Mouse (Mus musculus): ENCODE results near the gene Pskh1. TPM values are rescaled to one million over a fixed set of nuclear protein-coding genes. Genes with fewer than 3 reads are reported as not detected.

Pskh1 gene
- total RNA-seq (2021): 10 to 100 TPM in 1 of 2 experiments, 1 to 10 TPM in 1; 8.6 to 10.1 TPM

DNA sequence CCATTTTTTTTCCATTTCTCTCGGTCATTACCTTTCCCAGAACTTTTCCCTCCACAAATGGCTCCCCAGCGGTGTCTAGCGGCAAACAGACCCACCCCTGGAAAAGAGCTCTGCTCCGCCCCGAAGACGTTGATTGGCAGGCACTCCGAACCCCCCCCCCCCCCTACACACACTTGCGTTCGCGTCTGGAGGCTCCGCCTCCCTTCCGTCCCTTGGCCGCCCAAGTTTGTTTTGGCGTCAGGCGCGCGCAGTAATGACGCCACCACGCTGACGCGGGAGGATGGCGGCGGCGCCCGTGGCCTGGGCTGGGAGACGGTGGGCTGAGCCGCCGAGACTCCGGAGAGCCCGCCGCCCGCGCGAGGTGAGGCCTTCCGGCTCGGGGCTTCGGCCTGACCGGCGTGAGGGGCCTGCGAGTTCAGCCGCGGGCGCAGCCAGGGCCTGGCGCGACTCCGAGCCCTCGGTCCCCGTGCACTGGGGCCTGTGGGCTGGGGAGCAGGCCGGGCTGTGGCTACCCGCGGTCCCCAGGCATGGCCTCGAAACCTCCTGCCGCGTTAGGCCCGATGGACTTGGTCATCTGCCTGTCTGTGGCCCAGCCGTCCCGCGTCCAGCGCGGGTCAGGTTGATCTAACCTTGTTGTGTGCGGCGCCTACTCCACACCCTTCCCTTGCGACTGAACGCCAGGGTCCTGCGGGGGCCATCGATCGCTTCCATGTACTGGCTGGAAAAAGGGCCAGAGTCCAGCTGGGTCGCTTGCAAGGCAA lies at the start of gene Pskh1:
TSS of gene Pskh1 (plus strand) at position 262 of the 761 bp plus-strand sequence.
- peak; percentile 94 for DNase-seq
- intact Hi-C loops (cut with DNase I): no loop called here

GRCm38 (mm10) chr8:105850611-105851010 lies 49.6 kb upstream of the Pskh1 start:
- intact Hi-C loops (cut with DNase I): no loop called here
- no peak for DNase-seq

DNA sequence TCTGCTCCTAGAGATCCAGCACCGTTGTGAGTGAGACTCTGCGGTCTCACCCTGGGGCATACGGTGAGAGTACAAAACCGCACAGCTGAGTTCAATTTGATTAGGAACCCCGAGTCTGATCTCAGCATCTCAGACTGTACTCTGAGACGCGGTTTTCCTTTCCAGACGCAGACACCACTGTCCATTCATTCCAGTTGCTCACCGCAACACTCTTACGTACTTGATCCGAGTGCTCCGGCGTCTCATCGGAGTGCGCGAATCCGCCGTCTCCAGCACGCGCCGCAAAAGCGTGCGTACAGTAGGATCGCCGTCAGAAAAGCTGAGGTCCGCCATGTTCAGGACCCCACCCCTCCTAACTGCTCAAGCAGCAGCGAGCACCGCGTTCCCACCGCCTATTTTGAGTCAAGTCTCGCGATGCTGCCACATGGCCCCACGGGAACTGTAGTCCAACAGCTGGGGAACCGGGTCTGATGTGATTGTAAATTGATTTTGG lies 48.5 kb upstream of the Pskh1 start:
- intact Hi-C loops (cut with DNase I): no loop called here
- peak; percentile 95 for DNase-seq

DNA sequence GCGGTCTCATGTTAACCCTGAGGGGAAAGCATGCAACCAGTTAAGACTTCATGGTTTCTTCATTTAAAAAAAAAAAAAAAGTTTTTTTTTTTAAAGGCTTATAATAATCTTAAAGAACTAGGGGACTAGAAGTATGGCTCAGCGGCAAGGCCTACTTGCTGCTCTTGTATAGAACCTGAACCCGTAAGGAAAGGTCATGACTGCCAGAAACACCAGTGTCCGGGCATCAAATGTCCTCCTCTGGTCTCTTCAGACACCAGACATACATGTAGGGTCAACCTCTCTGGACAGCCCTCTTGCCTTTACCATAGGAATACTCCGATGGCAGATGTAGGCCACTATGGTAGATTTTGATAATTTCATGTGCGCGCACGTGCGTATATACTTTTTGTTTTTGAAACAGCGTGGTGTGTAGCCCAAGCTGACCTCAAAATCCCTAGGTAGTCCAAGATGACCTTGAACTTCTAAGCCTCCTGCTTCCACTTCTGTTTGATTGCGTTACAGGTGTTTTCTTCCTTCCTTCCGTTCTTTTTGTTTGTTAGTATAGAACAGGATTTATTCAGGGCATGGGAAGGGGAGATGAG lies 48.0 kb upstream of the Pskh1 start:
- intact Hi-C loops (cut with DNase I): no loop called here
- no peak for DNase-seq

DNA sequence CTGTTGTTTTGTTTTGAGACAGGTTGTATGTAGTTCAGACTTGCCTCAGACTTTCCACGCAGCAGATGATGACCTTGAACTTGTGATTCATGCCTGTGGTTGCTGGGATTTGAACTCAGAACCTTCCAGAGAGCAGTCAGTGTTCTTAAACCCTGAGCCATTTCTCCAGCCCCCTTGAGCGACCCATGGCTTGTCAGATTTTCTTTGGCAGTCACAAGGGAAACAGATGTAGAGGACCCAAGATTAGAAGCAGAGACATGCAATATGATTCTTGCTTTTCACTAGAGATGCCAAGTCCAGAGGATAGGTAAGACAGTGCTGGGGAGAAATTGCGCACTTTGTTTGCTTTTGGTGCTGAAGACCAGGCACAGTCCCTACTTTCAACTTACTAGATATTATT lies 47.1 kb upstream of the Pskh1 start, which contains the start of gene Cenpt:
TSS of gene Cenpt (minus strand) at position 101 of the 400 bp plus-strand sequence.
- no peak for DNase-seq
- intact Hi-C loops (cut with DNase I): no loop called here

- no peak for DNase-seq
- intact Hi-C loops (cut with DNase I): no loop called here
Measured at GRCm38 (mm10) chr8:105854303-105854702, 45.9 kb upstream of the Pskh1 start.

DNA sequence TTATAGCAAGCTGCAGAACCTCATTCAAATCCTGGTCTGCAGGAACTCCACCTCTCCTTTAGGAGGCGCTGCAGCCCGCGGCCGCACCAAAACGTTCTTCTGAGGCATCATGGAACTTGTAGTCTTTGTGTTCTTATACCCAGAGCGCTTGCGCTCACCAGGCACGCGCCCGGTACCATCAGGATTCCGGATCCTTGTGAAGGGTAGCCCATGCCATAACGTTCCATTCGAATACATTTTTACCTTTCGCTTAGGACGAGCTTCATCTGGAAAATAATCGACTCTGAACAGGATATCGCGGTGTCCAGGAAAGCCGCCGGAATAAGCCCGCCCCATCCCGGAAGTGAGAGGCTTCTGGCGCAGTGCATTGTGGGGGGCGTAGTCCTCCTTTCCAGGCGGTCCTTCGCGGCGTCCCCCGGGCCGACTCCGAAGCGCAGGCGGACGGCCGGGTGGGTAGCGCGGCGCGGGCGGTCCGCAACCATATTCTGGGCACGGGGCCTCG lies 45.5 kb upstream of the Pskh1 start, which contains the start of gene Thap11:
TSS of gene Thap11 (plus strand) at position 418 of the 502 bp plus-strand sequence.
- intact Hi-C loops (cut with DNase I): no loop called here
- peak; percentile 94 for DNase-seq

DNA sequence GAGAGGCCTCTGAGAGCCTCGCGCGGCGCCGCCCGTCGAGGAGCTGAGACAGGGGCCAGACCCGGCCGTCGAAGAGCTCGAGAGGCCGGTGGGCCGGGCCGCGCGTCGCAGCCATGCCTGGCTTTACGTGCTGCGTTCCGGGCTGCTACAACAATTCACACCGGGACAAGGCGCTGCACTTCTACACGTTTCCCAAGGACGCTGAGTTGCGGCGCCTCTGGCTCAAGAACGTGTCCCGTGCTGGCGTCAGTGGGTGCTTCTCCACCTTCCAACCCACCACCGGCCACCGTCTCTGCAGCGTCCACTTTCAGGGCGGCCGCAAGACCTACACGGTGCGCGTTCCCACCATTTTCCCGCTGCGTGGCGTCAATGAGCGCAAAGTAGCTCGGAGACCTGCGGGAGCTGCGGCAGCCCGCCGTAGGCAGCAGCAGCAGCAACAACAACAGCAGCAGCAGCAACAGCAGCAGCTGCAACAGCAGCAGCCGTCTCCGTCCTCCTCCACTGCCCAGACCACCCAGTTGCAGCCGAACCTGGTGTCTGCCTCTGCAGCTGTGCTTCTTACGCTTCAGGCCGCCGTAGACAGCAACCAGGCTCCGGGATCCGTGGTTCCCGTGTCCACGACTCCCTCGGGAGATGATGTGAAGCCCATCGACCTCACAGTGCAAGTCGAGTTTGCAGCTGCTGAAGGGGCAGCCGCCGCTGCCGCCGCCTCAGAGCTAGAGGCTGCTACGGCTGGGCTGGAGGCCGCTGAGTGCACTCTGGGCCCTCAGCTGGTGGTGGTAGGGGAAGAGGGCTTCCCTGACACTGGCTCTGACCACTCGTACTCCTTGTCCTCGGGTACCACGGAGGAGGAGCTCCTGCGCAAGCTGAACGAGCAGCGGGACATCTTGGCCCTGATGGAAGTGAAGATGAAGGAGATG lies 44.7 kb upstream of the Pskh1 start:
- peak; percentile 39 for DNase-seq
- intact Hi-C loops (cut with DNase I): no loop called here

DNA sequence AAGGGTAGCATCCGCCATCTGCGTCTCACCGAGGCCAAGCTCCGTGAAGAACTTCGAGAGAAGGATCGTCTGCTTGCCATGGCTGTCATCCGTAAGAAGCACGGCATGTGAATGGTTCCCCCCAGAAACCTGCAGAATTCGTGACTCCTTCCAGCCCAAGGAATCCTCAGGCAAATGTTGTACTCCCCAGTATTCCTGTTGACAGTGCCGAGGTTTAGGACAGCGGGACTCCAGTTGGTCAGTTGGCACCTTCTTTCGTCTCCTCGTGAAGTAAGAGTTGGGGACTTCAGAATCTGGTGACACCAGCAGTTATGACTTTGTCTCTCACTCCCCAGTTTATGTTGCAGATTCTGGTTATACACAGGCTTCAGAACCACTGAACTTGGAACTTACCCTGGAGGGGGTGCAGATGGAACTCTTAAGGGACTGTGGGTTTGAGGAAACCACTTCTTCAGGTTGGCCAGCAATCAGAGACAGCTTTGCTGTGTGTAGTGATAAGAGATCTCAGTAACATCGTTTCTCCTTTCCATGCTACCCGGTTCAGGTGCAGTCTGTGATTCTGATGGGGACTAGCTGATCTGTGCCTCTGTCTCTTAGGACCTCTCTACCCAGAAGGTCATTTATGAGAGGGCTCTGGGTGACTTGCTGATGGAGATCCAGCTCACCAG lies 43.9 kb upstream of the Pskh1 start:
- intact Hi-C loops (cut with DNase I): no loop called here
- DNase-seq: no peak

DNA sequence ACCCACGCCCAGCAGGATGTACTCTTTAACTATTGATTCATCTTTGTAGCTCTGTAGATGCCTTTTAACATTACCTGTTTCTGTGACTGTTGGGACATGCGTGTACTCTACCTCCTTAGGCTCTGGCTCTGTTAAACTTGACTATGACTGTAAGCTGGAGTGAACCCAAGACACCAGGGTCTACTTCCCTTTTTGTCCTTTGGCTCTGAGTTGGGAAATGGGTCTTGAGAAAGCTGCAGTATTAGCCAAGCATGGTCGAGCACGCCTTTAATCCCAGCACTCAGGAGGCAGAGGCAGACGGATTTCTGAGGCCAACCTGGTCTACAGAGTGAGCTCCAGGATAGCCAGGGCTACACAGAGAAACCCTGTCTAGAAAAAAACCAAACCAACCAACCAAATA lies 41.7 kb upstream of the Pskh1 start:
- intact Hi-C loops (cut with DNase I): no loop called here
- no peak for DNase-seq

GRCm38 (mm10) chr8:105859314-105859713 lies 40.9 kb upstream of the Pskh1 start:
- no peak for DNase-seq
- intact Hi-C loops (cut with DNase I): no loop called here

- DNase-seq: peak; percentile 97
- intact Hi-C loops (cut with DNase I): no loop called here
Measured at GRCm38 (mm10) chr8:105860143-105860981, 39.9 kb upstream of the Pskh1 start, which contains the start of gene Nutf2. Nutf2 (plus strand) TSS chr8:105860580.

DNA sequence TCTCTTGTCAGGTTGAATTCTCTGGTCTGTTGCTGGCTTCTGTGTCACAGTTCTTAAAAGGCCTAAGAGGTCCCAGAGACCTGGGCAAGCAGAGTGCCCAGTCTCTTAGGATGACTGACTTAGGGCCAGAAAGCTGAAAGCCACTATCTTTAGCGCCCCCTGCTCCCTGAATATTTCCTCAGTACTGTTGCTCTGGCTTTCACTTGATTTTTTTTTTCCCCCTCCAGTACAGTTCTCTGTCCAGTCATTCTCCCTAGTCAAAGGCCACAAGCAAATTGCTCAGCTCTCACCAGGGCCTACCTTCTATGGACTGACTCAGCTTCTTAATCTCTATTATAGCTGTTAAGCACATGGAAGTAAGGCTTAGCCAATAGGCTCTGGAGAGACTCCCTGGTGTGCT lies 38.3 kb upstream of the Pskh1 start:
- intact Hi-C loops (cut with DNase I): no loop called here
- no peak for DNase-seq

DNA sequence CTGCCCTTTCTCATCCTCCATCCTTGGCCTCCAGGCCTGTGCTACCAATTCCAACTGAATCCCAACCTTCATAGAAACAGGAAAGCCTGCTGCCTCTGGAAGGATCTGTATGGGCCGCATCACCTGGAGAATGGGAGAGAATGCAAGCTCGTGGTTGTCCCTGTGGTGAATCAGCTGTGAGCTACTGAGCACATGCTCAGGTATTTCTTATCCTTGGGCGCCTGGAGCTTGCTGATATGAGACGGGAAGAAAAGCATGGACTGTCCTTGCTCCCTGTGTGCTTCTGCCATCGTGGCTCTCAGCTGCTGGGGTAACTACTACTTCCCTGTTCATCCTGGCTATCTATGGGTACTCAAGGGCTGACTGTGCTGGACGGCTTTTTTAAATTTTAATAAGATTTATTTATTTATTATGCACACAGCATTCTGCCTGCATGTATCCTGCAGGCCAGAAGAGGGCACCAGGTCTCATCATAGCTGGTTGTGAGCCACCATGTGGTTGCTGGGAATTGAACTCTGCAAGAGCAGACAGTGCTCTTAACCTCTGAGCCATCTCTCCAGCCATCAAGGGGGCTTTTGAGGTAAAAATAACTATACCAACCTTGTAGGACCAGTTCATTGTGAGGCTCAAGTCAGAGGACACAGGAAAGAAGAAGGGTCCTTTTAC lies 33.7 kb upstream of the Pskh1 start:
- intact Hi-C loops (cut with DNase I): no loop called here
- no peak for DNase-seq

- DNase-seq: no peak
- intact Hi-C loops (cut with DNase I): no loop called here
Measured at GRCm38 (mm10) chr8:105874301-105874700, 25.9 kb upstream of the Pskh1 start.

- DNase-seq: peak; percentile 78
- intact Hi-C loops (cut with DNase I): no loop called here
Measured at GRCm38 (mm10) chr8:105880754-105881520, 19.3 kb upstream of the Pskh1 start, which contains the start of gene Edc4. Edc4 (plus strand) TSS chr8:105880881.

GRCm38 (mm10) chr8:105889756-105890465 lies 10.3 kb upstream of the Pskh1 start:
- intact Hi-C loops (cut with DNase I): loop anchor here (10.0 kb wide), 1 partner anchor 135 kb away; no protein-coding TSS in a partner anchor
- no peak for DNase-seq

Data from left cerebral cortex, postnatal 4 days (tissue).